Mouse (Mus musculus) G1E-ER4 (cell line): Measurements from ENCODE around the gene Tsc22d3. TPM values are rescaled to one million over a fixed set of nuclear protein-coding genes. Genes with fewer than 3 reads are reported as not detected.

Experiments used
- GATA1 ChIP-seq: IDR thresholded peaks from one replicate; pipeline ENCODE4 v1.8.0; 2012; ENCODE audit warnings: low read length, inconsistent platforms
- polyA plus RNA-seq: library from polyadenylated mRNA; stranded (reverse); fragments of >175 nt; gene quantifications from 2 replicates; pipeline ENCODE4 v1.2.3, GENCODE M21; 2012

Gene Tsc22d3
- polyA plus RNA-seq, 1 experiment = 29.9 TPM

- no peak for TF ChIP-seq GATA1
Observed at GRCm38 (mm10) chrX:140541711-140542473, 58.6 kb downstream of the Tsc22d3 start.

- no peak for TF ChIP-seq GATA1
Observed at GRCm38 (mm10) chrX:140540500-140541114, 59.9 kb downstream of the Tsc22d3 start.

- TF ChIP-seq GATA1 = no peak
Observed at GRCm38 (mm10) chrX:140539111-140539680, 61.3 kb downstream of the Tsc22d3 start.

- no peak for TF ChIP-seq GATA1
Observed at GRCm38 (mm10) chrX:140538649-140539048, 61.8 kb downstream of the Tsc22d3 start.

GRCm38 (mm10) chrX:140537662-140538061 is 62.8 kb downstream of the Tsc22d3 start:
- no peak for TF ChIP-seq GATA1

- no peak for TF ChIP-seq GATA1
Observed at GRCm38 (mm10) chrX:140535487-140535886, 65.0 kb downstream of the Tsc22d3 start.

GRCm38 (mm10) chrX:140534306-140534705 is 66.2 kb downstream of the Tsc22d3 start:
- no peak for TF ChIP-seq GATA1

- TF ChIP-seq GATA1 = no peak
Observed at GRCm38 (mm10) chrX:140532325-140532724, 68.1 kb downstream of the Tsc22d3 start.

GRCm38 (mm10) chrX:140531356-140531755 is 69.1 kb downstream of the Tsc22d3 start:
- TF ChIP-seq GATA1 = no peak

GRCm38 (mm10) chrX:140530632-140531031 is 69.8 kb downstream of the Tsc22d3 start:
- TF ChIP-seq GATA1 = no peak

GRCm38 (mm10) chrX:140529074-140529561 is 71.3 kb downstream of the Tsc22d3 start:
- no peak for TF ChIP-seq GATA1

GRCm38 (mm10) chrX:140527231-140527630 is 73.2 kb downstream of the Tsc22d3 start:
- TF ChIP-seq GATA1 = no peak

GRCm38 (mm10) chrX:140526253-140526618 is 74.2 kb downstream of the Tsc22d3 start:
- no peak for TF ChIP-seq GATA1

GRCm38 (mm10) chrX:140525604-140526252 is 74.7 kb downstream of the Tsc22d3 start:
- TF ChIP-seq GATA1 = no peak

- TF ChIP-seq GATA1 = no peak
Observed at GRCm38 (mm10) chrX:140524231-140524630, 76.2 kb downstream of the Tsc22d3 start.
